Mouse (Mus musculus) testis, adult 2 months (tissue): Measurements from ENCODE around the gene Nr1h4.

Experiments used
- CTCF ChIP-seq: fragments of 200-500 bp; IDR thresholded peaks from 2 replicates; pipeline ENCODE4 v1.5.1; 2012; ENCODE audit warnings: low read depth, mild to moderate bottlenecking, inconsistent platforms, low read length, moderate library complexity; ENCODE audit not compliant: control insufficient read depth, insufficient read depth, insufficient replicate concordance
- POLR2A ChIP-seq: fragments of 200-500 bp; IDR thresholded peaks from 2 replicates; pipeline ENCODE4 v1.6.1; 2012; ENCODE audit warnings: low read depth, mild to moderate bottlenecking, inconsistent platforms, low read length, moderate library complexity; ENCODE audit not compliant: control insufficient read depth

DNA sequence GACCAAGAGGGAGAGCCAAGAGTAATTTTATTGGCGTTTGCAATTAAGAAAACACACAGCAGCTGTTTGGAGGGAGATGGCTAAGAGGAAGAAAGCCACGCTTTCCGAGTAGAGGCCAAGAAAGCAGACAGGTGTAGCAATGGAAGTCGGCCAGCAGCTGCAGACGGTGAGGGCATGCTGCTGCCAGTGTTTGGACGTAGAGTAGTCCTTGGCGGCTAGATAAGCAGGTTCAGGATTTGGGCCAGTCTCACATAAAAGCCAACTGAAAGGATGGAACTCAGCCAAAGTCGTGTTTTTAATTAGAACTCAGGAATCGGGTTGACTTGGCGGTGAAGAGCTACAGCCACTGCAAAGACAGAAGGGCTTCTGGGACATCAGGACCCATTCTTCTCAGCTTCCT, 83.0 kb downstream of the Nr1h4 start:
- no peak for TF ChIP-seq CTCF
- no peak for TF ChIP-seq POLR2A
